Mouse (Mus musculus) adrenal gland, adult 2 months (tissue): ENCODE measurements at regions not wholly inside any gene's neighbourhood (a gene's known extent, or its start where the extent isn't known, plus 50 kb on each side); places are given as distances from the start of the nearest gene placed in this dataset.

Experiments used
- DNase-seq: peaks from one replicate; pipeline ENCODE4 v3.0.0; 2021

DNA sequence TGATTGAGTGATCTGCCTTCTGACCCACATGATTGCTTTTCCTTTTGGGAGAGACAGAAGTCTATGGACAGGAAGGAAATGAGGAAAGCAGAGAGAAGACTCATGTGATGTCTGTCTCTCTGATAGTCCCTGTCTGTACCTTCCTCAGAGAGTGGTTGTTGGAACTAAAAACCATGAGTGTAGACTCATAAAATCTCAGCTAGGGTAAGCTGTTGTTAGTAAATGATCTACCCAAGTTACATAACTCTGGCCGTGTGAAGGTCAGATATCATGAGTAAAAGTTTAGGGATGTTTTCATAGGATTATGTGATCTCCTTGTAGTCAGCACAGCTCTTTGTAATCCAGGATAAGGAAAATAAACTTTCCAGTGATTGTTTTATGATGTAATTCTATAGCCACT, 183.0 kb upstream of the Slc30a5 start:
- no peak for DNase-seq

DNA sequence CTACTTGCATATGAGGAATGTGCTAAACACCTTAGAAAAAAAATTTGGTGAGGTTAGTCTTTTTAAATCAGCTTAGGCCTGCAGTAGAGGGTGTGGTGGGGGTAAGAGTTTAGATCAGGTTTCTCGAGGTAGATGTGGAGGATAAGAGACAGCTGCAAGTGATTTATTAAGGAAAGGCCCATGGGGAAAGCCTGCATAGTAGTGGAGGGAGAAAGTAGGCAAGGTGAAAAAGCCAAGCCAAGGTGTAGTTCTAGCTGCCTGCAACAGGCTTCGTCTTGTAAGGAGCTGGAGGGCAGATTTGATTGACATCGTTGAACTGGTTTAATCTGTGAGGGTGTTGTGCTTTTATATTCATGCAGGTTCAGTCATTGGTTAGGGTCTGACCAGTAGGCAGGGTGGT, 182.2 kb upstream of the Slc30a5 start:
- no peak for DNase-seq

DNA sequence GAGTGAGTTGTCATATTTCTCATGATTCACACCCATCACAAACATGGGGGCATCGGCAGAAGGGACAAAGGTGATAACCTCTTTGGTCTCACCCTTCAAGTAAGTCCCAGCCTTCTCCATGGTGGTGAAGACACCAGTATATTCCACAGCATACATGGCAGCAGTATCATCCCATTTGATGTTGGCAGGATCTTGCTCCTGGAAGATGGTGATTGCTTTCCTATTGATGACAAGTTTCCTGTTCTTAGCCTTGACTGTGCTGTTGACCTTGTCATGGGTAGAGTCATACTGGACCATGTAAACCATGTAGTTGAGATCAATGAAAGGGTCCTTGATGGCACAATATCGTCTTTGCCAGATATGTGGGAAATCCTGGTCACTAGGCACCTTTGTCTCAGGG, 180.4 kb upstream of the Slc30a5 start:
- no peak for DNase-seq

DNA sequence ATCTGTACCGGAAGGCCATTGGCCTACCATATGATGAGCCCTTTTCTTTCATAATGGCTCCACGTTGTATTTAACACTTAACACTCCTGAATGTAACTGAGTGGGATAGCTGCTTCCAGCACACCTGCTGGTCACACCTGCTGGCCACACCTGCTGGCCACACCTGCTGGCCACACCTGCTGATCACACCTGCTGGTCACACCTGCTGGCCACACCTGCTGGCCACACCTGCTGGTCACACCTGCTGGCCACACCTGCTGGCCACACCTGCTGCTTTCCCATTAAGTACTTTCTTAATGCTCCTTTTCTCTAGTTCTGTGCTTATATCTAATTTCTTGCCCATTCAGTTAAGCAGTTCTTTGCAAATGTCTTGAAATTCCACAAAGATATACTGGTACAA, 157.4 kb upstream of the Slc30a5 start:
- no peak for DNase-seq

DNA sequence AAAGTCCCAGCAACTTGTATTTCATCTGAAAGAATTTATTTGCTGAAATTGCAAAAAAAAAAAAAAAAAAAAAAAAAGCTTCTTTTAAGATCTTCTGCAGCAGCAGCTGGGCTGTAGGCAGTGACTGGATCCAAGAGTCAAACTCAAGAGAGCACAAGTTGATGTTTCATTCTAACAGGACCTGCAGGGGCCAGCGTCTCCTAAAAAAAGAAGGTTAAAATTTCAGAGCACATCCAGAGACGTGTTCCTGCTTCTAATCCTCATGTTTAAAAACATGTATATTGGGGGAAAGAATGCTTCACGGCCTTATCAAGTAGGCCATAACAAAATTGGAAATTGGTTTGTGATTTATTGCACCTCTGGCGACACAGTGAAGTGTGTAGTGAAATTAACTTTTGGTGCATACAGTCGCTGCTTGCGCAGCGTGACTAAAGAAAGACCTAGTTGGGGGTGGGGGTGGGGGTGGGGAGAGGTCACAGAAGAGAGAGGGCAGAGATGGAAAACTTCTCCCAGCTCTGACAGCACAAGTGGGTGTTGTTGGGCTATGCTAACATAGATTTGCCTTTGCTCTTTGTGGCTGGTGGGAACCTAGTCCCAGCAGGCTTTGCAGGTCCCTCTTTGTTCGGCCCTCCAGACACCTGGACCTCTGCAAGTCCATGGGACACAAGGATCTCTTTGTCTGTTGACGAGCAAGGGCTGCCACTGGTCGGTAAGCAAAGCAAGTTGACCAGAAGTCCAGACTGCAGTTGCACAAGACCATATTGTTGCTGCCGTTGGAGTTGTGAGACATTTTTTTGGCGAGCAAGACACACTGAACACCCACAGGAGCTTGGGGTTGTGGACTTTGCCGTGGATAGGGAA, 155.7 kb upstream of the Slc30a5 start:
- no peak for DNase-seq

DNA sequence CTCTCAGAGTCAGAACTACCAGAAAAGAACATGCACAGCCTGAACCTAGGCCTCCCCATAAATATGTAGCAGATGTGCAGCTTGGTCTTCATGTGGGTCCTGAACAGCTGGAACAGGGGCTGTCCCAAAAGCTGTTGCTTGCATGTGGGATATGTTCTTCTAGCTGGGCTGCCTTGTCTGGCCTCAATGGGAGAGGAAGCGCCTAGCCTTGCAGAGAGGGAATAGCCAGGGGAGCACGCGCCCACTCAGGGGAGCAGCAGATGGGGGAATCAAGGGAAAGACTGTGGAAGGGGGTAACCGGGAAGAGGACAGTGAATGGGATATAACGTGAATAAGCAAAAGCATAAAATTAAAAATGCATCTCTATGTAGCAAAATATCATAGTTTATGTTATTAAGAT, 154.9 kb upstream of the Slc30a5 start:
- DNase-seq: no peak

DNA sequence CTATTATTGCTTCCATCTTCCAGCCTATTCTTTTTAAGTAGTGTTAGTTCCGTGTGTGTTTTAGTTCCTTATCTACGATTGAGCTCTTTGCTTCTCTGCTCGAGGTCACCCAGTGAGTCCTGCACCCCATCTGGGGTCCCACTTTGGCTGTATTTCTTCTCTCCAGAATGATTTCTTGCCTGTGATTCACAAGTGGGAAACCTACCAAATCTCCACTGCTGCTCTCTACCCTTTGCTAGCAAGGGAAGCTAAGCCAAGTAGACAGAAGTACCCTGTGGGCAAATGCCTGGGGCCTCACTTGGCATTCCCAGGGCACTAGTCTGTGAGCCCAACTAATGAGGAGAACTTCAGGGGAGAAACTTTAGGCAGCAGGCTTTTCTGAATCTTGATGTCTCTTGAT, 142.5 kb upstream of the Slc30a5 start:
- DNase-seq: peak; percentile 59

DNA sequence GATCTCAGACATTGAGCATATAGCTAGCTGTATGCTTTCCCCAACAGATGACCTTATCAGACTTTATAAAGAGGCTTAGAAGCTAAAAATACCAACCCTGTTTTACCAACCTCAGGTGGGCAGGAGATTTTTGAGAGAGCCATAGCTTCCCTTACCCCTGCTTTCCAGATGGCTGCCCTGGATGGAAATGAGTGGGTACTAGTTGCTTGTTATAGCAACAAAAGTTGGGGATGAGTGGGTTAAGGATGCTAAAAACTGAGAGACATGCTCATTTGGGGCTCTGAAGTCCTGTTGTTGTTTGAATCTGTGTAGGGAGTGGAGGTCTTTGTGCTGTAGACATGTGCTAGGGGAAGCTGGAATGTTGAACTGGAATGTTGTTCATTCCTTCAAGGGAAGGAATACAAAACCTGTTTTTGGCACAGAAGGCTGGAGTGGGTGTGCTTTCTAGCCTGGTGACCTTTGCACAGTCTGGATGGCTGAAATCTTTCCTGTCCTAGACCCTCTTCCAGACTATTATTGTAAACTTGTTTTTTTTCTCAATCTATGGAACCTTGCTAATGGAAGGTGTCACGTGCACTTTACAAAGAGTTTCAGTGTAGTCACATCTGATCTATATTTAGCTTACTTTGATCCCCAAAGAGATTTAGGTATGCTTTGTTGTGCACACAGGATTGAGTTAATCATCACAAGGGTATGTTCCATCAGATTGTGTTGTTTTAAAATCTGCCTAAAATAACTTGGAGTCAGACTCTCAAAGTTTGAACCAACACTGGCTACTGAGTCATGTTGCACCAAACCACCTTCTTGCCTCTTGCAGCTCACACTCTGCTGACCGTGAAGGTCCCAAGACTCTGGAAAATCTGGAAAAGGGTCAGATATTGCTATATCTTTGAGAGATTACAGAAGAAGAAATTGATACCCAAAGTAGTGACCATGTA, 138.1 kb upstream of the Slc30a5 start:
- no peak for DNase-seq

DNA sequence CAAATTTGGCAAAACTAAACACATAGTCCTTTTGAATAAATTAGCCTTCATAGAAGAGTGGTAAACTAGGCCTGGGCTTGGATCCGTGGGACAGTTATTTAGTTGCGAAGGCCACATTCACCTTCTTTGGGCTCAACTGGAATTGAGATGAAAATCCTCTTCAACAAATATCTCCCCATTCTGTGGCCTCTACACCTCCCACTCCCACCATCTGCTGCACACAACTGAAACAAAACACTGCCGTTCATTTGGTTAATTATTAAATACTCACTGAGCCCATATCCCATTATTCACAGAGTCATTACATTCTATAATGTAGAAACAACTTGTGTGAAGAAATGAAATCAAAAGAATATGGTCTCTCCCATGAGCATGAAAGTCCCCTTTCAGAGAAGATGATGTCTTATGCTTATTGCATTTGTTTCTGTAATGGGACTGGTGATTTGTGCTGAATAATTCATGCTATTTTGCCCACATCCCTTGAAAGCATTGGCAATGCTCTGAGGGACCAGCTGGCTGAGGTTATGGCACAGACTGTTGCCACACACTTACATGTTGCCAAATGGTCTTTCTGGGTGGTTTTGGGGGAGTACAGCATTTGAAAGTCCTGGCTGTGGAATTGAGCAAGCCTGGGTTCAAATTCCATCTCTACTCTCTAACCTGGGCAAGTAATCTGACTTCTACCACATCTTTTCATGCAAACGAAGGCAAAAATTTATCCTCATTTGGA, 129.7 kb upstream of the Slc30a5 start:
- no peak for DNase-seq

DNA sequence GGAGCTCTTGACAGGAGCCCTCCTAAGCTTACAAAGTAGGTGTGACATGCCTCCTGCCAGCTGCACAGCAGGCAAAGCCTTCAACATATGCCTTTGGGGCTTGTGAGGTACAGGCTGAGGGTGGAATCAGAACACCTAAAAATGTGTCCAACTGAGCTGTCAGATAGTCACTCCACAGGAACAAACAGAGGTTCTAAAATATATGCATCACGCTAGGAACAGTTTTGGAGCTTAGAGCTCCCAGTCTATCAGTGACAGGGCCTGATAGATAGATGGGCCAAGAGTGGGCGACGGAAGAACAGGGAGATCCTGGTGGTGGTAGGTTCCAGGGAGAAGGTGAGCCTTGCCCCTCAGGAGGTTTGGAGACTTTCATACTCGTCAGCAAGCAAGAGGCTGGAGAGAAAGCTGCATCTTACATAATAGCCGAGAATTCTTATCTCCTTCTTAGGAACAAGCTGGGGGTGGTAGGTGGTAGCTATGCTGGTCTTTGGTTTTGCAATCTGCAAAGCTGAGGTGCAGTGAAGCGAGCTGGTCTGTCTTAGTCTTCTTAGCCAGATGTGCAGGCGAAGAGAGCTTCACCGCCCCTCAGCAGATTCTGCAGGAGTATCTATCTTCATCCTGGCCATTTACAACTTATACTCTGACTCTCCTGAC, 121.5 kb upstream of the Slc30a5 start:
- no peak for DNase-seq

DNA sequence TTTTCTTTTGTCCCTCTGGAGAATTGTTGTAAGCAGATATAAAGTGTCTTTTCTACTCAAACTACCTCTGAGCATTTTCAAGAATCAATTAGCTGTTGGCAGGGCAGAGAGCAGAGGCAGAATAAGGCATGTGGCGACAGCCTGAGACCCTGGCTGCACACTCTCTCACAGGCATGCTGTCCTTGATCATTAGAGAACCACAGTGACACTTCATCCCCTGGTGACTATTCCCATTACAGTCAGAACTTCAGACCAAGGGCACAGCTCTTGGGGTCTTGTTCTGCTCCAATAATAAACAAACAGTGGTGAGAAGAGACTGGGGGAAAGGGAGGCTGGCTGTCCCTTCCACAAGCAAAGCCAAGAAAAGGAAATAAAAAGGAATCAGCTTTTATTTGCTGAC, 120.9 kb upstream of the Slc30a5 start:
- DNase-seq: no peak

DNA sequence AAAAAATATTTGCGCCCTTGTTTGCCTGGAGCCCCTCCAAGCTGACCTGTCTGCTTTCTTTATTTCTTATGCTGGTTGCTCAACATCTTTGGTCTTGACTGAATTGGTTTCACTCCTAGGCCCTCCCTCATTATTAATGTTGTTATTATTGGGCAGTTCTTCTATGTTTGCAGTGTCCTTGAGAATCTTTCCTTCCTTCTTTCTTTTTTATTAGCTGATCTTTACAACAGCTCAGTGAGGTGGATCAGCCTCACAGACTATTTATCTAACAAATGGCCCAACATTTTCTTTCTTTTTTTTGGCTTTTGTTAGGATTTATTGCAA, 117.9 kb upstream of the Slc30a5 start:
- no peak for DNase-seq

DNA sequence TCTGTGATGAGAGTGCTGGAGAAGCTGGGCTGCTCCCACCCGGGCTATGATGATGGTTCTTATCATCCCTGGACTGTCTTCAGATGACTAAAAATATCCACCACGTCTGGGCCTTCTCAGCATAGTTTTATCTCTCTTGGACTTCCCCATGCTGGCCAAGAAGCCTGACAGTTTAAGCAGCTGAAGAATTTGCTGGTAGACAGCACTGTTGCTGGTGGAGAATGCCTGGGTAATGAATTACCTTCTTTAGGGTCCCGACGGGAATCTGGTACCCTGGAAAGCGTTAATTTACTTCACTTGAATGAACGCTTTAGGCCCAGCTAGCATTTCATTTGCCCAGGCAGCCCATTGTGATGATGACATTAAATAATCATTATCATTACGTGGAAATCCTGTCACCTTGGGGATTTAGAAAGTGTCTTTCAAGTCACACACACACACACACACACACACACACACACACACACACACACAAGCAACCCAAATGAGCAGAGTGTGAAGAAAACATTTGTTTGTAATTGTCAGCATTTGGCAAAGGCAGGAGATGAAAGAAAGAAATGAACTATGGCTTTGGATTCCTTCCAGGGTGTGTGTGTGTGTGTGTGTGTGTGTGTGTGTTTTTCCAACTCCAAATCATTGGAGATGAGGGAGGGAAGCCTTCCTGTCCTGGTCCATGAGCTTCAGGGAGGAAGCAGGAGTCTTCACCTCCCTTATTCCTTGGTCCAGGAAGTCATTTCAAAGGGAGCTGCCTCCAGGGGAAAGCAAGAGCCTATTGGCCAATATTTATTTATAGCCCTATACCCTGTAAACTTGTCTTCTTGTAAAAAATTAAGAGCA, 117.3 kb upstream of the Slc30a5 start:
- DNase-seq: peak; percentile 32

DNA sequence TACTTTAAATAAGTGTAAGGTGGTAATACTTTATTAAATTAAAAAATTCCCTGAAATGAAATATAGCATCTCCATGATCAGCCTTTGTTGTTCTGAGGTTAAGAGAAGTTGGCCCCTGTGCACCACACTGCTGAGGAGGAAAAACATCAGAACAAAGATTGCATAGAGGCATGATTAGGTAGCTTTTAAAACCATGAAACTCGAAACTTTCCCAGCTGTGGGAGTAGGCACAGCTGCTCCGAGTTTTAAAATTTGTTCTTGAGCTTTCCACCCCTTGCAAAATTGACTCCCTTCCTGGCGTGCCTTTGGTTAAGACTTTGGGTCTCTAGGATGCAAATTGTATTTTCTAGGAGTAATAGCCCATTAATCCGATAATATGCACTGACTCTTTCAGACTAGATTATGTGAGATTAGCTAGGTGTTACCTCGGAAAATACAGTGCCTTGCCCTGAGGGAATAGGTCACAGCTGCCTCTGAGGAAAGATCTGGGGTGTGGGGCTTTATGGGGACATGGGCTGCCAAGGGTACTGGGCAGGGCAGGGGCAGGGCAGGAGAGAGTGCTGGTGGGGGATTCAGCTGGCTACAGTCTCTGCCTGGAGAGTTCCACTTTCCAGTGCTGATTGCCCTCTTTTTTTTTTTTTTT, 110.1 kb upstream of the Slc30a5 start:
- no peak for DNase-seq

DNA sequence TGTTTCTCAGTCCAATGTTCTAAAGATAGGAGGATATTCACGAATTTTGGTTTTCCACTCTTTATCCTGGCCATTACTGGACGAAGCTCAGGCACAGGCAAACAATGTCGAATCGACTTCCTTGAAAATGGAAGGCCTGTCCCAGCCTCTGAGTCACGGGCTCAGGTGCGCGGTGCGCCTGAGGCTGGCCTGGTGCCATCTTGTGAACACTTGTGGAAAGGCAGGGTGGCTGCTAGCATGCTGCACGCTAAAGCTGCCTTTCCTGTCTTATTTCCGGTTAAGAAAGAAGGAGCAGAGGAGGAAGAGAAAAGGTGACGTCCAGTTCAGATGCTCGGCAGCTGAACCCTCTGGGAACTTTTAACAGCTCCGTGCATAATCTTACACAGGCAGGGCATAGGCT, 107.6 kb upstream of the Slc30a5 start:
- no peak for DNase-seq

DNA sequence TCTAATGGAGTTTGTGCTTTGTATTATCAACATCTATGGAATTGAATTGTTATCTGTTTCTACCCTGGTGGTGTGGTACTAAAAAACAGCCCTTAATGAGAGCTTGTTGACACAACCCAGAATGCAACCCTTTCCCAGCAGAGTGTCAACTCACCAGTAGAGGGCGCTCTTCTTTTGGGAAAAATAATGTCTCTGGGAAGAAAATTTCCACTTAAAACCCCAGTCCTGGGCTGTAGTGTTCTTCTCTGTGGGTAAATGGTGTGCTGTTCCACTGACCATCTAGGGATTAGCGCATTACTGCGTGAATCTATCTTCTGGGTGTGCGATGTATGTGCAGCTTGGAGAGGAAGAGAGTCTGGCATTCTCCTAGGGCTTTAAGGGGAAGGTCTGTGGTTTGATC, 106.5 kb upstream of the Slc30a5 start:
- DNase-seq: peak; percentile 36

DNA sequence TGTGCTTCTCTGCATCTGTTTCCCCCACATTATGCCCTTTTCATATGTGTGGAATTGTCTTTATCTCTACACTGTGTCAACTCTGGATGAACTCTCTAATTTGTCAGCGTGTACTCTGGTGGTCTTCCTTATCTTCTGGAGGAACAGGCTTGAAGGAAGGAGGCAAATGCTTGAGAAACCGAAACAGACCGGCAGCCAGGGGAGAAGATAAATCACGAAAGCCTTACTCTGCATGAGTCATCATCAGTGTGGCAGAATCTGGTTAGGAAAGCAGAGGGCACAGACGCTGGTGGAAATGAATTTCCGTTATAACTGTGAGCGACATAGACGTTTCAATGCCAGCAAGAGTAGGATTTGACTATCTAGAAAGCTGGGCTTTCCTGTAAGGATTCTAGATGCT, 100.0 kb upstream of the Slc30a5 start:
- DNase-seq: peak; percentile 69

DNA sequence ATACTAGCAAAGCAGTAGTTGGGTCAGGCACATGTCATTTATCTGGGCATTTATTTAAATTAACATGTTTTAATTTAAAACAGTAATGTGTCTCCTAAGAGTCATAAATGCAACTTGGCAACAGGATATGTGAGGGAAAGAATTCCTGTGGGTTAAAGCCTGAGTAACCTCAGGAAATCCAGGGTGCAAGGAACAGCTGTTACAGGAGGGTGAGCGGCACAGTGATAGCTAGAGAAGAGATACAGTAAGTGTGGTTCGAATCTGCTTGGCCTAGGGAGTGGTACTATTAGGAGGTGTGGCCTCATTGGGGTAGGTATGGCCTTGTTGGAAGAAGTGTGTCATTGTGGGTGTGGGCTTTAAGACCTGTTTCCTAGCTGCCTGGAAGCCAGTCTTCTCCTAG, 66.3 kb upstream of the Slc30a5 start:
- no peak for DNase-seq

DNA sequence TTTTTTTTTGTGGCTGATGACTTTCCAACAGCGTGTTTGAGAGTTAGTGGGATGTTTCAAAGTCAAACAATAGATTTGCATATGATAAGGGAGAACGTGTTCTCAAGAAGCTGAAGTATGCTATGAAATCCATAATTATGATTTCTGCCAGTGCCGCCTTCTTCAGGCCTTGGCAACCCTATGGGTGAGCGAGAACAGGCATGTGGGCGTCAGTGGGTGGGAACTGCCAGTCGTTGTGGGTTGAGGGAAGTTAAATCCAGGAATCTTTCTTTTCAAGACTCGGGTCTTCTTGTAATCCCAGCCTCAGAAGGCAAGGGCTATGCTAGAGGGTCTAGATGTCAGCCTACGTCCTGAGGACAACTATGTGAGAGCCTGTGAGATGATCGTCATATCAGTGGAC, 60.6 kb upstream of the Slc30a5 start:
- DNase-seq: no peak

DNA sequence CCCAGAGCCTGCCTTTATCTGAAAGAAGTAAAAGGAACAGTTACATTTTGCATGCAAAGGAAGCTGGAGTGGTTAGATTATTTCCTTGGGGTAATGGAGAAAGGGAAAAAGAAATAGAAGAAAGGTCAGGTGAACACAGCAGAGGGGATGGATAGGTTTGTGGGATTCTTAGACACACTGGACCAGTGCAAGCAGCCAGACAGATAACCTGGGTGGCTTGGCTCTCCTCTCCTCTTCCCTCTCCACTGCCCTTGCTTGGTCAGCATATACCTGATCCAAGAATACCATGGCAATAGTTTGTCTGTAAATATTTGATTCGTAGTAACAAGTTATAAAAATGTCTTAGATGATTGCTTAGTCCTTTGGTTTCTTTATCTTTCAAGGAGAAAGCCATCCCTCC, 59.9 kb upstream of the Slc30a5 start:
- DNase-seq: no peak

DNA sequence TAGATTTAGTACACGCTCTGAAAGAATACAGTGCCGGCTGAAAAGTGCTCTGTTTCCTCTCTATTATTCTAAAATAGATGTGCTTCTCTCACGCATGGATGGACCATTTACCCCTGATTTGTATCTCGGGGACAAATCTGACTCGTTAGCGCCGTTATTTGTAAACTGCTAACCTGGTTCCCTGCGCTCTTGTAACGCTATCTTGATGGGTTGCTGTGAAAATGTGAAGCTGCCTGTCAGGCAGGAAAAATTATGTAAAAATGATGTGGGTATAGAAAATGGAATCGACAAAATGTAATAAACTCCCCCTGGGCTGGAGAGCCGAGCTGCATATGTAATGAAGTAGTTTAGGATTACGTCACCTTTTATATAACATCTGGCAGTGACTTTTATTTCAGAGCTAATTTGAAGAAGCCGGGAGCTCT, 59.4 kb upstream of the Slc30a5 start:
- no peak for DNase-seq
